9 mouse cellular contexts compared by ENCODE assay signal in genomic region chr7:87583868-87584267, GRCm38 (mm10). TPM values are rescaled to one million over a fixed set of nuclear protein-coding genes. Genes with fewer than 3 reads are reported as not detected.
DNase-seq lines count a peak whose midpoint lies in the region; ATAC-seq and TF ChIP-seq lines count a peak whose summit lies in the region.
"Had no signal": no experiment of that assay in that cellular context is flagged by ENCODE, and none has a peak within 500 bp of the region (broad histone marks: within the 10 kb centered on the region; RNA-seq: fewer than 3 reads in every experiment).

TSS of gene Grm5 (plus strand) at chr7:87584168.

- no peak for DNase-seq in left cerebral cortex, adult 2 months (ENCODE audit: extremely low spot score in 1 of 2, low spot score in 2 of 2)
- DNase-seq in left cerebral cortex, adult 11 months (ENCODE audit: low spot score): no peak
- no peak for DNase-seq in layer of hippocampus, postnatal 25 days (ENCODE audit: extremely low spot score in 1 of 2, low spot score in 1 of 2)
- no peak for DNase-seq in midbrain, postnatal 0 days (ENCODE audit: low spot score)
- DNase-seq in natural killer cell, adult 2 months (ENCODE audit: low spot score in 2 of 2): no peak
- no peak for DNase-seq in kidney, adult 11 months
- DNase-seq: liver, postnatal 0 days had no signal

- WGBS in forebrain, embryonic 13.5 days: 13% methylated on average over 2 of the region's 2 CpGs
- WGBS in midbrain, postnatal 0 days: 6% methylated on average over 2 of the region's 2 CpGs

- intact Hi-C loops in left cerebral cortex, adult 2 months (cut with DNase I): loop anchor here (2.0 to 10.0 kb wide), 4 partner anchors 451 to 1459 kb away; no protein-coding TSS in a partner anchor

- H3K4me1 ChIP-seq in forebrain, embryonic 13.5 days: peaks cover 7% of the 10 kb centered on the region; the same call in 1 of the 2 replicates
- no peaks in the 10 kb centered on the region for H3K4me1 ChIP-seq in midbrain, postnatal 0 days (ENCODE audit: insufficient read depth, low read length)

- TF ChIP-seq CTCF in left cerebral cortex, adult 2 months (IDR thresholded peaks at IDR 0.05): no peak
- no peak for TF ChIP-seq CTCF in midbrain, postnatal 0 days (IDR thresholded peaks at IDR 0.05)

- H3K4me3 ChIP-seq in left cerebral cortex, adult 2 months: peak within 1 kb of the TSS; percentile 74
- peak within 1 kb of the TSS; percentile 47 for H3K4me3 ChIP-seq in forebrain, embryonic 13.5 days
- H3K4me3 ChIP-seq in midbrain, postnatal 0 days (ENCODE audit: low read depth, low read length): peak within 1 kb of the TSS; percentile 47

- peaks cover 13% of the 10 kb centered on the region for H3K27me3 ChIP-seq in forebrain, embryonic 13.5 days
- H3K27me3 ChIP-seq in midbrain, postnatal 0 days (ENCODE audit: insufficient read depth, low read length): no peaks in the 10 kb centered on the region

- peak within 1 kb of the TSS; percentile 64 for H3K9ac ChIP-seq in forebrain, embryonic 13.5 days
- peak within 1 kb of the TSS; percentile 59 for H3K9ac ChIP-seq in midbrain, postnatal 0 days (replicated peaks; ENCODE audit: low read length, poor library complexity, severe bottlenecking)
- H3K9ac ChIP-seq: liver, postnatal 0 days had no signal

- H3K27ac ChIP-seq in left cerebral cortex, adult 2 months: peak within 1 kb of the TSS; percentile 91
- H3K27ac ChIP-seq in forebrain, embryonic 13.5 days: peak within 1 kb of the TSS; percentile 68
- peak within 1 kb of the TSS; percentile 73 for H3K27ac ChIP-seq in midbrain, postnatal 0 days (ENCODE audit: low read depth, low read length)

- peak within 1 kb of the TSS; percentile 77 for H3K4me2 ChIP-seq in forebrain, embryonic 13.5 days
- peak within 1 kb of the TSS; percentile 67 for H3K4me2 ChIP-seq in midbrain, postnatal 0 days (ENCODE audit: low read depth, low read length, poor library complexity, severe bottlenecking)

- no peaks in the 10 kb centered on the region for H3K36me3 ChIP-seq in forebrain, embryonic 13.5 days (ENCODE audit: poor library complexity, severe bottlenecking)
- H3K36me3 ChIP-seq in midbrain, postnatal 0 days (ENCODE audit: insufficient read depth, low read length): no peaks in the 10 kb centered on the region

- ATAC-seq in forebrain, embryonic 13.5 days: no peak
- ATAC-seq in midbrain, postnatal 0 days (ENCODE audit: low FRiP score): no peak; the same call in 1 of the 2 replicates
- no peak for ATAC-seq in erythroblast, adult 5-6 weeks (replicated peaks; ENCODE audit: low FRiP score, poor library complexity, severe bottlenecking)
- ATAC-seq: liver, postnatal 0 days had no signal

- H3K9me3 ChIP-seq in forebrain, embryonic 13.5 days (replicated peaks): no peaks in the 10 kb centered on the region
- no peaks in the 10 kb centered on the region for H3K9me3 ChIP-seq in midbrain, postnatal 0 days (ENCODE audit: low read length)

RNA-seq across cellular contexts. Expression of gene Grm5, which starts in this region (rescaled TPM):
- 100 to 1,000 TPM; 201 TPM for total RNA-seq in left cerebral cortex, adult 2 months (2021)
- 7.0 and 7.7 TPM in 2 replicates for polyA plus RNA-seq in forebrain, embryonic 13.5 days (2015; fragmentation: Nextera tagmentation; extraction: Ambion mirVana)
- 100 to 1,000 TPM; 229 to 251 TPM for total RNA-seq in layer of hippocampus, postnatal 25 days (2021)
- 237 and 275 TPM in 2 replicates for total RNA-seq in midbrain, postnatal 0 days (2014; rRNA removed)
- 63.6 and 73.6 TPM in 2 replicates for polyA plus RNA-seq in midbrain, postnatal 0 days (2015; fragmentation: Nextera tagmentation; extraction: Ambion mirVana)
- not detected in 2 replicates for total RNA-seq in erythroblast, adult 5-6 weeks (2015; ENCODE audit: low replicate concordance)
- not detected in 2 replicates for total RNA-seq in erythroblast, adult 5-6 weeks (2017; ENCODE audit: low replicate concordance)
- polyA plus RNA-seq: liver, postnatal 0 days had no signal

Comparison
In these comparisons a context has a peak if more than half of its experiments do, and no peak if none do; other contexts are left out.
1. RNA of gene Grm5 (total RNA-seq): 229 to 251 TPM in layer of hippocampus, postnatal 25 days, 237 to 275 TPM in midbrain, postnatal 0 days and 201 TPM in left cerebral cortex, adult 2 months; not detected in erythroblast, adult 5-6 weeks; every median in the first group is over 100 times any median in the second.
2. Peak in every context shown above with its lines, with median percentiles within 50 percentile points of each other: H3K27ac ChIP-seq and H3K4me3 ChIP-seq.